Mouse (Mus musculus) hindbrain, embryonic 15.5 days (tissue): ENCODE measurements around the gene Gtf2i. TPM values are rescaled to one million over a fixed set of nuclear protein-coding genes. Genes with fewer than 3 reads are reported as not detected.

Source experiments
- ATAC-seq: fragments of 200-750 bp; cut with Nextera tagmentation; 2 replicates; pipeline ENCODE4 v1.8.0; 2017; ENCODE audit warnings: low read depth, moderate number of reproducible peaks, moderate TSS enrichment; ENCODE audit not compliant: low FRiP score
- H3K27ac ChIP-seq: fragments of 300-500 bp; sonication (generic); replicated peaks from 2 replicates; pipeline ENCODE4 v1.5.1; 2015; ENCODE audit warnings: mild to moderate bottlenecking, inconsistent platforms
- H3K27me3 ChIP-seq: fragments of 300-500 bp; sonication (generic); 2 replicates; pipeline ENCODE4 v1.6.1; 2015; ENCODE audit warnings: control low read depth, inconsistent platforms
- H3K36me3 ChIP-seq: fragments of 300-500 bp; sonication (generic); 2 replicates; pipeline ENCODE4 v1.6.1; 2015; ENCODE audit warnings: control low read depth, inconsistent platforms
- H3K4me1 ChIP-seq: fragments of 300-500 bp; sonication (generic); replicated peaks from 2 replicates; pipeline ENCODE4 v1.6.1; 2015; ENCODE audit warnings: control low read depth, inconsistent platforms
- H3K4me2 ChIP-seq: fragments of 300-500 bp; sonication (generic); 2 replicates; pipeline ENCODE4 v1.6.1; 2015; ENCODE audit warnings: moderate library complexity, mild to moderate bottlenecking, inconsistent platforms
- H3K4me3 ChIP-seq: fragments of 300-500 bp; sonication (generic); 2 replicates; pipeline ENCODE4 v1.5.1; 2015; ENCODE audit warnings: mild to moderate bottlenecking, inconsistent platforms
- H3K9ac ChIP-seq: fragments of 300-500 bp; sonication (generic); 2 replicates; pipeline ENCODE4 v1.6.1; 2015; ENCODE audit warnings: inconsistent platforms
- H3K9me3 ChIP-seq: fragments of 300-500 bp; sonication (generic); 2 replicates; pipeline ENCODE4 v1.6.1; 2016; ENCODE audit warnings: control low read depth, inconsistent platforms
- WGBS: fragments of 180-500 bp; shearing (Covaris S2); methylation state at CpG from one replicate; pipeline ENCODE4 v1.1.7; 2015; 5-methylcytosine and 5-hydroxymethylcytosine counted together
- polyA plus RNA-seq: library from polyadenylated mRNA; unstranded; fragments of >200 nt; fragmentation: Nextera tagmentation; extraction: Ambion mirVana; gene quantifications from 2 replicates; pipeline ENCODE4 v1.2.1, GENCODE M21; 2015

The Gtf2i gene
- polyA plus RNA-seq, 1 experiment from 2014 or later, result 145 TPM

GRCm38 (mm10) chr5:134270566-134270965 lies 44.0 kb downstream of the Gtf2i start:
- Histone ChIP-seq H3K9me3 (no peaks in the 10 kb centered on the region), H3K4me2 (no peak overlapping the region), H3K27ac (no peak overlapping the region), H3K4me3 (no peak overlapping the region), H3K36me3 (peaks cover 88% of the 10 kb centered on the region), H3K9ac (no peak overlapping the region), H3K4me1 (no peaks in the 10 kb centered on the region), H3K27me3 (no peaks in the 10 kb centered on the region)
- WGBS, result 93% methylated on average over 4 of the region's 4 CpGs
- ATAC-seq, result no peak

GRCm38 (mm10) chr5:134269751-134270150 lies 44.8 kb downstream of the Gtf2i start:
- 86% methylated on average over 5 of the region's 5 CpGs for WGBS
- peaks cover 89% of the 10 kb centered on the region for H3K36me3 ChIP-seq
- H3K9me3 ChIP-seq, result no peaks in the 10 kb centered on the region
- H3K9ac ChIP-seq, result no peak overlapping the region
- H3K4me1 ChIP-seq, result no peaks in the 10 kb centered on the region
- ATAC-seq, result no peak
- H3K4me2 ChIP-seq, result no peak overlapping the region
- no peaks in the 10 kb centered on the region for H3K27me3 ChIP-seq
- no peak overlapping the region for H3K4me3 ChIP-seq
- H3K27ac ChIP-seq, result no peak overlapping the region

- WGBS, result 97% methylated on average over 8 of the region's 8 CpGs
- ATAC-seq, result no peak
- Histone ChIP-seq H3K9me3 (no peaks in the 10 kb centered on the region), H3K4me3 (no peak overlapping the region), H3K27me3 (no peaks in the 10 kb centered on the region), H3K36me3 (peaks cover 92% of the 10 kb centered on the region), H3K4me2 (no peak overlapping the region), H3K9ac (no peak overlapping the region), H3K27ac (no peak overlapping the region), H3K4me1 (no peaks in the 10 kb centered on the region)
Observed at GRCm38 (mm10) chr5:134268751-134269150, 45.8 kb downstream of the Gtf2i start.

DNA sequence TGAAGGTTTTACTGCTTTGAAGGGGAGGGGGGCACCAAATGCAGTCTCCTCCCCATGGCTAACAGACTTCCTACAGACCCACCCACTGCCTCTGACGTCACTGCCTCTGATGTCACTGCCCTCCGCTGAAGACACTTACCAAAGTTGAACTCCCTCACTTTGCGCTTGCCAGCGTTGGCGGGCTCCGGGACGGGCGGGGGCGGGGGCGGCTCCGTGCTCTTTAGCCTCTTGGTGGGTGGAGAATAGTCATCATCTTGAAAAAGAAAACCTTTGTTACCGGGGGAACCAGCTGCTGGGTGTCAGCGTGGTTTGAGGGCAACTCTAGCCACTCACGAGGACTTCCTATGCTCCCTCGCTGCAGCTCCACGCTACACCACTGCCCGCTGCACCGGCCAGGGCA lies 48.2 kb downstream of the Gtf2i start:
- no peak overlapping the region for H3K9ac ChIP-seq
- no peak for ATAC-seq
- H3K4me3 ChIP-seq, result no peak overlapping the region
- H3K27me3 ChIP-seq, result no peaks in the 10 kb centered on the region
- H3K36me3 ChIP-seq, result peaks cover 91% of the 10 kb centered on the region
- H3K4me2 ChIP-seq, result no peak overlapping the region
- no peaks in the 10 kb centered on the region for H3K9me3 ChIP-seq
- H3K27ac ChIP-seq, result no peak overlapping the region
- 87% methylated on average over 18 of the region's 18 CpGs for WGBS
- no peaks in the 10 kb centered on the region for H3K4me1 ChIP-seq

GRCm38 (mm10) chr5:134265890-134266289 lies 48.7 kb downstream of the Gtf2i start:
- no peak overlapping the region for H3K4me2 ChIP-seq
- 86% methylated on average over 2 of the region's 2 CpGs for WGBS
- no peak overlapping the region for H3K4me3 ChIP-seq
- H3K27me3 ChIP-seq, result no peaks in the 10 kb centered on the region
- H3K4me1 ChIP-seq, result no peaks in the 10 kb centered on the region
- no peak for ATAC-seq
- H3K27ac ChIP-seq, result no peak overlapping the region
- peaks cover 91% of the 10 kb centered on the region for H3K36me3 ChIP-seq
- no peak overlapping the region for H3K9ac ChIP-seq
- H3K9me3 ChIP-seq, result no peaks in the 10 kb centered on the region

DNA sequence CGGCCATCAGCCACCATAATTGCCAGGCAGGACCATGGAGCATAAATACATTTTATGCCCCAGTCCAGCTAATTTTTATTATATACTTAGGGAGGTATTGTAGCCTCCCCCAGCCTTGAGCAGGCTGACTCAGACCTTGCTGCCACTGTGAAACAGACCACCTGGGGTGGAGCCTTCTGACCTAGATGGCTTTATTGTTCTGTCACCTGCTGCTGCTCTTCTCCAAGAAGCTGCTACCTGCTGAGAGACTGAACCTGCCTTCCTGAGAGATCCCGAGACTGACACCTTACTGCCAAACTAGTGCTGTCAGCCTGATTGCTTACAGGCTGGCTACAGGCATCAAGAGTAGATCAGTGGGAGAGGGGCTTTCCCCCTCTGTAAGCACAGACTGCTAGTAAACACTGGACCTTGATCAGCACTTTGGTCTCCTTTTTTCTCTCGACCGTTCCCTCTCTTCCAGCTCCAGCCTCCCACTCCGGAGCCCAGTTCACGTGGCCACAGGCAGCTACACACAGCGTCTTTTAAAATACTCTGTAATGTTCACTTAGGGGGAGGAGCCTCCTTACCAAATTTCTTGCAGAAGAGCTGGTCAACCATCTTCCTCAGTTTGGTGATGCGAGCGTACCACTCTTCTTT lies 54.4 kb downstream of the Gtf2i start:
- H3K9ac ChIP-seq, result no peak overlapping the region
- WGBS, result 91% methylated on average over 9 of the region's 9 CpGs
- no peak overlapping the region for H3K4me2 ChIP-seq
- no peak overlapping the region for H3K4me3 ChIP-seq
- no peak for ATAC-seq
- H3K27me3 ChIP-seq, result no peaks in the 10 kb centered on the region
- H3K4me1 ChIP-seq, result no peaks in the 10 kb centered on the region
- H3K9me3 ChIP-seq, result no peaks in the 10 kb centered on the region
- no peak overlapping the region for H3K27ac ChIP-seq
- H3K36me3 ChIP-seq, result peaks cover 90% of the 10 kb centered on the region

GRCm38 (mm10) chr5:134258934-134259333 lies 55.6 kb downstream of the Gtf2i start:
- ATAC-seq, result no peak
- peaks cover 89% of the 10 kb centered on the region for H3K36me3 ChIP-seq
- H3K4me3 ChIP-seq, result no peak overlapping the region
- H3K9ac ChIP-seq, result no peak overlapping the region
- no peak overlapping the region for H3K27ac ChIP-seq
- no peak overlapping the region for H3K4me2 ChIP-seq
- H3K4me1 ChIP-seq, result no peaks in the 10 kb centered on the region
- no peaks in the 10 kb centered on the region for H3K9me3 ChIP-seq
- WGBS, result 97% methylated on average over 2 of the region's 2 CpGs
- no peaks in the 10 kb centered on the region for H3K27me3 ChIP-seq

- Histone ChIP-seq H3K36me3 (peaks cover 89% of the 10 kb centered on the region), H3K4me2 (no peak overlapping the region), H3K27me3 (no peaks in the 10 kb centered on the region), H3K4me1 (no peaks in the 10 kb centered on the region), H3K9me3 (no peaks in the 10 kb centered on the region), H3K9ac (no peak overlapping the region), H3K4me3 (no peak overlapping the region), H3K27ac (no peak overlapping the region)
- 92% methylated on average over 4 of the region's 4 CpGs for whole genome bisulfite sequencing
- no peak for ATAC-seq
Observed at GRCm38 (mm10) chr5:134258395-134258794, 56.2 kb downstream of the Gtf2i start.

DNA sequence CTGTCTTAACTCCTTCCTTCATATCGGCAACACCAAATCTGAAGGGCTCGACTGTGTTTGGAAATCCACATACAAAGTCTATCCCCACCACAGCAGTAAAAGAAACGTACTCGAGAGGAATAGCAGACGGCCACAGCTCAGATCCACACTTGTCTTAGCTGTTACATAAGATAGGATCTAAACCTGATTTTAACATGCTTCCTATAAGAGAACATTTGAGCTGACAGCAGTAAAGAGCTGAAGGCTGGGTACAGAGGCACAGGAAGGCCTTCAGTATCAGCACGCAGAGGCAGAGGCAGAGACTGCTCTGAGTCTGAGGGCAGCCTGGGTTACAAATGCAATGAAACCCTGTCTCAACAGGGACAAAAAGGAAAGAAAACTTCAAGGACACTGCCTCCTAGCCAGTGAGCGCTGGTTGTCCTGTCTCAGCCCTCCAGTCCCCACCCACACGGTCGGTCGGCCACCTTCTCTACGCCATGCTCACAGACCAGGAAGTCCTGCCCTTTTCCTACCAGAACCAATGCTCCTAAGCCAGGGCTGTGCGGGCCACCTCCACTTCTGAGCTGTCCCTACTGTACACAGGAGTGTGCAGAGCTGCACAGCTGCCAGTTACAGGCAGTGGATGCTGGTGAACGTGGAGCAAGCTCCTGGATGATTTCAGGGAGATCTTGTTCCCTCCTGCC lies 57.1 kb downstream of the Gtf2i start:
- Histone ChIP-seq H3K27me3 (no peaks in the 10 kb centered on the region), H3K4me3 (no peak overlapping the region), H3K9me3 (no peaks in the 10 kb centered on the region), H3K27ac (no peak overlapping the region), H3K4me1 (no peaks in the 10 kb centered on the region), H3K4me2 (no peak overlapping the region), H3K36me3 (peaks cover 89% of the 10 kb centered on the region), H3K9ac (no peak overlapping the region)
- ATAC-seq, result no peak
- 94% methylated on average over 13 of the region's 13 CpGs for WGBS

GRCm38 (mm10) chr5:134255294-134255693 lies 59.3 kb downstream of the Gtf2i start:
- no peak for ATAC-seq
- no peak overlapping the region for H3K27ac ChIP-seq
- H3K9me3 ChIP-seq, result no peaks in the 10 kb centered on the region
- no peaks in the 10 kb centered on the region for H3K27me3 ChIP-seq
- H3K36me3 ChIP-seq, result peaks cover 87% of the 10 kb centered on the region
- WGBS, result 93% methylated on average over 10 of the region's 10 CpGs
- H3K4me3 ChIP-seq, result no peak overlapping the region
- no peaks in the 10 kb centered on the region for H3K4me1 ChIP-seq
- H3K9ac ChIP-seq, result no peak overlapping the region
- H3K4me2 ChIP-seq, result no peak overlapping the region

DNA sequence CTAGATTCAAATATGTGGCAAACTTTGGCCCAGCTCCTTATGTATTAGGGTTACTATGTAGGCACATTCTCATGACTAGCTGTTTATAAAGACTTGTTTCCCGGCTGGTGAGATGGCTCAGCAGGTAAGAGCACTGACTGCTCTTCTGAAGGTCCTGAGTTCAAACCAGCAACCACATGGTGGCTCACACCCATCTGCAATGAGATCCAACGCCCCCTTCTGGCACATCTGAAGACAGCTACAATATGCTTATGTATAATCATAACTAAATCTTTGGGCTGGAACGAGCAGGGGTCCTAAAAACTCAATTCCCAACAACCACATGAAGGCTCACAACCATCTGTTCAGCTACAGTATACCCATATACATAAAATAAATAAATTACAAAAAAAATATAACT lies 60.8 kb downstream of the Gtf2i start:
- no peaks in the 10 kb centered on the region for H3K4me1 ChIP-seq
- no peak overlapping the region for H3K4me3 ChIP-seq
- WGBS, result 73% methylated on average over 3 of the region's 3 CpGs
- ATAC-seq, result no peak
- H3K9me3 ChIP-seq, result no peaks in the 10 kb centered on the region
- peaks cover 86% of the 10 kb centered on the region for H3K36me3 ChIP-seq
- no peak overlapping the region for H3K9ac ChIP-seq
- no peak overlapping the region for H3K27ac ChIP-seq
- no peaks in the 10 kb centered on the region for H3K27me3 ChIP-seq
- H3K4me2 ChIP-seq, result no peak overlapping the region

GRCm38 (mm10) chr5:134251083-134251482 lies 63.5 kb downstream of the Gtf2i start:
- WGBS, result 98% methylated on average over 4 of the region's 4 CpGs
- Histone ChIP-seq H3K27me3 (no peaks in the 10 kb centered on the region), H3K9me3 (no peaks in the 10 kb centered on the region), H3K9ac (no peak overlapping the region), H3K27ac (no peak overlapping the region), H3K36me3 (peaks cover 93% of the 10 kb centered on the region), H3K4me3 (no peak overlapping the region), H3K4me2 (no peak overlapping the region), H3K4me1 (no peaks in the 10 kb centered on the region)
- no peak for ATAC-seq

DNA sequence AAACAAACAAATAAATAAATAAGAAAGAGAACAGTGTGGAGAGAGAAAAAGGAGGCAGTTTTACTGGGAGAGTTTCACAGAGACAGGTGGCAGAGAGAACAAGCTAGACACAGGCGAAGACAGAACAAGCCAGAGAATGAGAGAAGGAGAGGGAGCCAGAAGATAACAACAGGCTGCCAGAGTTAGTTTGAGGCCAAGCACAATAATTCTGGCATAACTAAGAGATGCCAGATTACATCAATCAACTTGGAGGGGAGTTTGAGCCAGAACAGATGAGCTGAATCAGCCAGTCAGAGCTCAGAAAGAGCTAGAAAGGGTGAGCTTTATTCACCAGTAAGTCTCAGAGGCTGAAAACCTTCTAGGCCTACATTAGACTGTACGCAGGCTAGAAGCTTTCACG lies 64.0 kb downstream of the Gtf2i start:
- Histone ChIP-seq H3K4me1 (no peaks in the 10 kb centered on the region), H3K9me3 (no peaks in the 10 kb centered on the region), H3K27ac (no peak overlapping the region), H3K36me3 (peaks cover 92% of the 10 kb centered on the region), H3K4me2 (no peak overlapping the region), H3K27me3 (no peaks in the 10 kb centered on the region), H3K4me3 (no peak overlapping the region), H3K9ac (no peak overlapping the region)
- no peak for ATAC-seq
- 92% methylated on average over 3 of the region's 3 CpGs for WGBS
